Mouse (Mus musculus) cortical plate, adult 2 months (tissue): Measurements from ENCODE around the gene Gm45140. TPM values are rescaled to one million over a fixed set of nuclear protein-coding genes. Genes with fewer than 3 reads are reported as not detected.

ENCODE experiments used
- H3K27ac ChIP-seq: fragments of 200-500 bp; 2 replicates; pipeline ENCODE4 v1.5.1; 2012; ENCODE audit warnings: low read length, control low read depth, inconsistent platforms; ENCODE audit not compliant: insufficient read depth
- H3K4me1 ChIP-seq: fragments of 200-500 bp; 2 replicates; pipeline ENCODE4 v1.6.1; 2011; ENCODE audit warnings: low read length; ENCODE audit not compliant: control insufficient read depth, insufficient read depth
- H3K4me3 ChIP-seq: fragments of 200-500 bp; 2 replicates; pipeline ENCODE4 v1.5.1; 2011; ENCODE audit warnings: mild to moderate bottlenecking, low read length, control low read depth; ENCODE audit not compliant: insufficient read depth
- CTCF ChIP-seq: fragments of 200-500 bp; IDR thresholded peaks from 2 replicates; pipeline ENCODE4 v1.5.1; 2011; ENCODE audit warnings: mild to moderate bottlenecking, control low read depth, low read length; ENCODE audit not compliant: insufficient read depth; ENCODE audit errors: extremely low read depth
- POLR2A ChIP-seq: fragments of 200-500 bp; IDR thresholded peaks from 2 replicates; pipeline ENCODE4 v1.6.1; 2011; ENCODE audit warnings: mild to moderate bottlenecking, low read length, control low read depth; ENCODE audit not compliant: insufficient read depth; ENCODE audit errors: extremely low read depth
- polyA plus RNA-seq: library from polyadenylated mRNA; depleted of rRNA; stranded (reverse); fragments of >200 nt; gene quantifications from 2 replicates; pipeline ENCODE4 v1.2.3, GENCODE M21; 2012; rRNA removed

The Gm45140 gene
- 4.3 and 5.6 TPM in 2 replicates for polyA plus RNA-seq

DNA sequence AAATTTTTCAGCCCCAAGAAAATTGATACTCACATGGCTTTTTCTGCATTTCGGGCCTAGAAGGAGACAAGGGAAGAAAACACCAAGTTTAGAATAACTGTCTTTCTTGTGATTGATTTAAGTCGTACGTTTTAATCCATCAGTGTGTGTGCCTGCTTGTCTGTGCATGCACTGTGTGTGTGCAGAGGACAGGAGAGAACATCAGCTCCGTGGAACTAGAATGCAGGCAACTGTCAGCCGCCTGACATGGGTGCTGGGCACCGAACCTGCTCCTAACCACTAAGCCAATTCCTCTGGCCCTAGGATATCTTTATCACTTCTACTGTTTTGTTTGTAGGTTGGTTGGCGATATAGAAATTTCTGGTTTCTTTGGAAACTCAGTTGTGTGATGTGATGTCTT lies at the start of gene Gm45140:
Gm45140 (minus strand) TSS at position 101 of the 400 bp plus-strand sequence.
- peaks cover 2% of the 10 kb centered on the region; the same call in 1 of the 2 replicates for H3K4me1 ChIP-seq
- H3K27ac ChIP-seq = no peak within 1 kb of the TSS
- H3K4me3 ChIP-seq = no peak within 1 kb of the TSS
- no peak for TF ChIP-seq CTCF
- no peak for TF ChIP-seq POLR2A

GRCm38 (mm10) chr6:87882816-87883215 lies 47.2 kb upstream of the Gm45140 start:
- Histone ChIP-seq H3K4me1 (peaks cover 3% of the 10 kb centered on the region; the same call in 1 of the 2 replicates), H3K4me3 (no peak overlapping the region), H3K27ac (no peak overlapping the region)
- no peak for TF ChIP-seq CTCF
- no peak for TF ChIP-seq POLR2A

DNA sequence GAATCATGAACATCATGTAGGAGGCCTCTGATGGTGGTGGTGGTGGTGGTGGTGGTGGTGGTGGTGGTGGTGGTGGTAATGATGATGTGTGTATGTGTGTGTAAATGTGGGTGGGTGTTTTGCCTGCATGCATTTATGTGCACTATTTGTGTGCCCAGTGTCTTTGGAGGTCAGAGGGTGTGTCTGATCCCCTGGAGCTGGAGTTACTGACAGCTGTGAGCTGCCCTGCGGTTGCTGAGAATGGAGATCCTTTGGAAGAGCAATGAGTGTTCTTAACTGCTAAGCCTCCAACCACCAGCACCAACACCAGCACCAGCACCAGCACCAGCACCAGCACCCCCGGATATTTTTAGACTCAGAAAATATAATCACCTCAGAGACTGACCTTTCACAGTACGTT lies 46.6 kb upstream of the Gm45140 start:
- TF ChIP-seq CTCF = no peak
- no peak overlapping the region for H3K27ac ChIP-seq
- no peak overlapping the region for H3K4me3 ChIP-seq
- peaks cover 3% of the 10 kb centered on the region; the same call in 1 of the 2 replicates for H3K4me1 ChIP-seq

- Histone ChIP-seq H3K4me1 (peaks cover 3% of the 10 kb centered on the region; the same call in 1 of the 2 replicates), H3K27ac (no peak overlapping the region), H3K4me3 (no peak overlapping the region)
- TF ChIP-seq CTCF (no peak), POLR2A (no peak)
Observed at GRCm38 (mm10) chr6:87879628-87880027, 44.0 kb upstream of the Gm45140 start.

DNA sequence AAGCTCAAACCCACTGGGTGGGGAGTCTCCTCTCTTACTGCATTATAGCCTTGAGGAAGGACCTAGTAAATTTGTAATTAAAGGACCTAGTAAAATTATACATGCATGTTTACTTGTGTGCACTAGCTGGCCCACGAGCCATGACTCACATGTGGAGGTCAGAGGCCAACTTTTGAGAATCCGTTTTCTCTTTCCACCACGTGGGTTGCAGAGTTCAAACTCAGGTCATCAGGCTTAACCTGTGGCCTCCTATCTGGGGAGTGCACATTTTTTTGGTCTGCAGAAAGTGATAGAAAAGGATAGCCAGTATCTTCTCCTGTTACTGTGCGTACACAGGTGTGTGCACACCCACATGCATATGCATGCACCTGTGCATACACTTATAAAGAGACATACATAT lies 43.4 kb upstream of the Gm45140 start:
- H3K27ac ChIP-seq = no peak overlapping the region
- peaks cover 3% of the 10 kb centered on the region; the same call in 1 of the 2 replicates for H3K4me1 ChIP-seq
- no peak for TF ChIP-seq CTCF
- no peak for TF ChIP-seq POLR2A
- H3K4me3 ChIP-seq = no peak overlapping the region

- peaks cover 2% of the 10 kb centered on the region; the same call in 1 of the 2 replicates for H3K4me1 ChIP-seq
- TF ChIP-seq POLR2A (no peak), CTCF (no peak)
- H3K4me3 ChIP-seq = no peak overlapping the region
- H3K27ac ChIP-seq = no peak overlapping the region
Observed at GRCm38 (mm10) chr6:87876068-87876643, 40.6 kb upstream of the Gm45140 start.

DNA sequence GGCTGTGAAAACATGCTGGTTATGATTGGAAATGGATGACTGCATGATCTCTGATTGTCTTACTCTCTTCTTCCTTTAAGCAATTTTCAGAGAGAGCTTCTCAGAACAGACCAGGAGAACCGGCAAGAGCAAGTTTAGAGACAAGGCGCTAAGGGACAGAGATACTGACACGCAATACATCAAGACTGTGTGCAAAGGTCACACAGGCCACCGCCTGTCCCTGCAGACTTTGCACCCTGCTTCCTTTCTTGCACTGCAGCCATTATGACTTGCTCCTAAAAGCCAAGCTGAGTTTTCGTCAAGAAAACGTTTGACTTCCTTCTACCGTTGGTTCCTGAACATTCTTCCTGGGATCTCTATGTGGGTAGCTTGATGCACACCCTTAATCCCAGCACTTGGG lies 40.0 kb upstream of the Gm45140 start:
- Histone ChIP-seq H3K4me3 (no peak overlapping the region), H3K27ac (no peak overlapping the region), H3K4me1 (peaks cover 2% of the 10 kb centered on the region; the same call in 1 of the 2 replicates)
- TF ChIP-seq POLR2A (no peak), CTCF (no peak)

- H3K4me1 ChIP-seq = no peaks in the 10 kb centered on the region
- no peak overlapping the region for H3K4me3 ChIP-seq
- H3K27ac ChIP-seq = no peak overlapping the region
- no peak for TF ChIP-seq POLR2A
Observed at GRCm38 (mm10) chr6:87875083-87875482, 39.5 kb upstream of the Gm45140 start.

GRCm38 (mm10) chr6:87873963-87874362 lies 38.4 kb upstream of the Gm45140 start:
- no peak for TF ChIP-seq POLR2A
- no peak for TF ChIP-seq CTCF
- Histone ChIP-seq H3K4me1 (no peaks in the 10 kb centered on the region), H3K4me3 (no peak overlapping the region), H3K27ac (no peak overlapping the region)

DNA sequence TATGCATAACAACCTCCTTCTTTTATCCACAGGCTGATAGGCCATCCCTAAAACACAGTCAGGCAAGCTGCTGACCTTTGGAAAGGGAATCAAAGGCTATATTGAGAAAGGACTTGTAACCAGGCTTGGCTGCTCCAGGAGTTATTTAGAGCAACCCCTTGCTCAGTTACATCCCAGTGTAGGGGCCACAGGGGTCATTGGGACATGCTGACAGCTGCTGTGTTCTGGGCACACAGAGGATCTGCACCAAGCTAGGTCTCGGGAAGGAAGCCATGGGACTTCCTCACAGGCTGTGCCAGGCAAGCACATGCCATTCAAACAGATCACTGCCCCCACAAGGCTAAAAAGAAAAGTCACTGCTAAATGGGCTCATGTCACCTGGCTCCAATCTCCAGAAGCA lies 37.5 kb upstream of the Gm45140 start:
- TF ChIP-seq CTCF (no peak), POLR2A (no peak)
- H3K27ac ChIP-seq = no peak overlapping the region
- H3K4me3 ChIP-seq = no peak overlapping the region
- H3K4me1 ChIP-seq = no peaks in the 10 kb centered on the region

- Histone ChIP-seq H3K27ac (no peak overlapping the region), H3K4me3 (no peak overlapping the region)
- TF ChIP-seq POLR2A = no peak
- no peak for TF ChIP-seq CTCF
Observed at GRCm38 (mm10) chr6:87871240-87871639, 35.6 kb upstream of the Gm45140 start.

More at GRCm38 (mm10) chr6:87871240-87871639, 35.6 kb upstream of the Gm45140 start:
- H3K4me1 ChIP-seq = peaks cover 2% of the 10 kb centered on the region; the same call in 1 of the 2 replicates
